Mouse (Mus musculus) spleen, adult 2 months (tissue): ENCODE results near the gene Mccc2. TPM values are rescaled to one million over a fixed set of nuclear protein-coding genes. Genes with fewer than 3 reads are reported as not detected.

ENCODE experiments used
- DNase-seq, 2 experiments: peaks; one replicate each; pipeline versions ENCODE4 v3.0.0 to v3.0.0-alpha.2; 2012 to 2021; ENCODE audit warnings: low spot score in 2 of 2, low read depth in 1 of 2
- H3K27ac ChIP-seq: fragments of 200-500 bp; 2 replicates; pipeline ENCODE4 v1.5.1; 2012; ENCODE audit warnings: low read length, inconsistent platforms; ENCODE audit not compliant: insufficient read depth
- H3K27me3 ChIP-seq: fragments of 200-500 bp; 2 replicates; pipeline ENCODE4 v1.6.1; 2012; ENCODE audit warnings: mild to moderate bottlenecking, moderate library complexity, low read length, inconsistent platforms; ENCODE audit not compliant: control insufficient read depth, insufficient read depth
- H3K36me3 ChIP-seq: fragments of 200-500 bp; 2 replicates; pipeline ENCODE4 v1.6.1; 2012; ENCODE audit warnings: mild to moderate bottlenecking, low read length, inconsistent platforms; ENCODE audit not compliant: control insufficient read depth, insufficient read depth
- H3K4me1 ChIP-seq: fragments of 200-500 bp; 2 replicates; pipeline ENCODE4 v1.6.1; 2011; ENCODE audit warnings: inconsistent platforms; ENCODE audit not compliant: control insufficient read depth, insufficient read depth, insufficient read length
- H3K4me3 ChIP-seq: fragments of 200-500 bp; 2 replicates; pipeline ENCODE4 v1.5.1; 2011; ENCODE audit warnings: mild to moderate bottlenecking, inconsistent platforms; ENCODE audit not compliant: insufficient read depth, insufficient read length; ENCODE audit errors: extremely low read depth
- CTCF ChIP-seq: fragments of 200-500 bp; IDR thresholded peaks from 2 replicates; pipeline ENCODE4 v1.5.1; 2011; ENCODE audit warnings: mild to moderate bottlenecking, inconsistent platforms; ENCODE audit not compliant: insufficient read depth, insufficient read length, insufficient replicate concordance; ENCODE audit errors: extremely low read depth
- POLR2A ChIP-seq: fragments of 200-500 bp; IDR thresholded peaks from 2 replicates; pipeline ENCODE4 v1.6.1; 2011; ENCODE audit warnings: low read depth, low read length, inconsistent platforms
- WGBS: fragments of 180-500 bp; shearing (Covaris S2); methylation state at CpG from one replicate; pipeline ENCODE4 v1.1.7; 2018; 5-methylcytosine and 5-hydroxymethylcytosine counted together
- polyA plus RNA-seq: library from polyadenylated mRNA; depleted of rRNA; stranded (reverse); fragments of >200 nt; gene quantifications from 2 replicates; pipeline ENCODE4 v1.2.3, GENCODE M21; 2012

The Mccc2 gene
- polyA plus RNA-seq, 1 experiment, result 6.8 TPM

GRCm38 (mm10) chr13:99947417-99947816 lies 68.0 kb downstream of the Mccc2 start:
- Histone ChIP-seq H3K36me3 (0 out of 2 replicates have a peak, but pooled peaks cover 2% of the 10 kb centered on the region), H3K4me3 (no peak overlapping the region), H3K27ac (no peak overlapping the region), H3K4me1 (0 out of 2 replicates have a peak, but pooled peaks cover under 1% of the 10 kb centered on the region), H3K27me3 (no peaks in the 10 kb centered on the region)
- DNase-seq, result no peak
- 91% methylated on average over 4 of the region's 4 CpGs for WGBS
- TF ChIP-seq POLR2A (no peak), CTCF (no peak)

GRCm38 (mm10) chr13:99943525-99943924 lies 71.9 kb downstream of the Mccc2 start:
- Histone ChIP-seq H3K4me1 (peaks cover 8% of the 10 kb centered on the region; the same call in 1 of the 2 replicates), H3K4me3 (no peak overlapping the region), H3K27me3 (no peaks in the 10 kb centered on the region), H3K36me3 (no peaks in the 10 kb centered on the region), H3K27ac (no peak overlapping the region)
- DNase-seq, result no peak
- TF ChIP-seq CTCF (no peak), POLR2A (no peak)
- WGBS, result 90% methylated on average over 2 of the region's 2 CpGs

- Histone ChIP-seq H3K27me3 (no peaks in the 10 kb centered on the region), H3K4me1 (peaks cover 8% of the 10 kb centered on the region; the same call in 1 of the 2 replicates), H3K4me3 (no peak overlapping the region), H3K36me3 (no peaks in the 10 kb centered on the region), H3K27ac (no peak overlapping the region)
- 71% methylated on average over 2 of the region's 2 CpGs for WGBS
- no peak for DNase-seq
- TF ChIP-seq CTCF (no peak), POLR2A (no peak)
Measured at GRCm38 (mm10) chr13:99940601-99941000, 74.8 kb downstream of the Mccc2 start.

- Histone ChIP-seq H3K27me3 (no peaks in the 10 kb centered on the region), H3K27ac (no peak overlapping the region)
- WGBS, result 6% methylated on average over 8 of the region's 8 CpGs
Measured at GRCm38 (mm10) chr13:99939320-99939671, 76.1 kb downstream of the Mccc2 start.

GRCm38 (mm10) chr13:99938606-99939319 lies 76.7 kb downstream of the Mccc2 start:
- Histone ChIP-seq H3K27me3 (no peaks in the 10 kb centered on the region), H3K27ac (no peak overlapping the region), H3K36me3 (no peaks in the 10 kb centered on the region), H3K4me1 (peaks cover 8% of the 10 kb centered on the region; the same call in 1 of the 2 replicates), H3K4me3 (no peak overlapping the region)
- WGBS, result 8% methylated on average over 10 of the region's 10 CpGs
- TF ChIP-seq CTCF (no peak), POLR2A (no peak)
- no peak for DNase-seq

More at GRCm38 (mm10) chr13:99939320-99939671, 76.1 kb downstream of the Mccc2 start:
- Histone ChIP-seq H3K4me1 (peaks cover 8% of the 10 kb centered on the region; the same call in 1 of the 2 replicates), H3K4me3 (no peak overlapping the region), H3K36me3 (no peaks in the 10 kb centered on the region)
- no peak for DNase-seq
- TF ChIP-seq CTCF, result no peak
- no peak for TF ChIP-seq POLR2A

- H3K4me3 ChIP-seq, result no peak overlapping the region
- H3K36me3 ChIP-seq, result no peaks in the 10 kb centered on the region
- 85% methylated on average over 3 of the region's 3 CpGs for WGBS
- H3K27ac ChIP-seq, result no peak overlapping the region
- H3K4me1 ChIP-seq, result peaks cover 8% of the 10 kb centered on the region; the same call in 1 of the 2 replicates
- no peaks in the 10 kb centered on the region for H3K27me3 ChIP-seq
- TF ChIP-seq CTCF, result no peak
- TF ChIP-seq POLR2A, result no peak
- DNase-seq, result no peak
Measured at GRCm38 (mm10) chr13:99937741-99938140, 77.7 kb downstream of the Mccc2 start.

GRCm38 (mm10) chr13:99932406-99932805 lies 83.0 kb downstream of the Mccc2 start:
- 5% methylated on average over 1 of the region's 1 CpGs for WGBS
- Histone ChIP-seq H3K27me3 (no peaks in the 10 kb centered on the region), H3K27ac (no peak overlapping the region), H3K4me1 (peaks cover 4% of the 10 kb centered on the region; the same call in 1 of the 2 replicates), H3K4me3 (no peak overlapping the region), H3K36me3 (no peaks in the 10 kb centered on the region)
- TF ChIP-seq POLR2A, result no peak
- TF ChIP-seq CTCF, result no peak
- no peak for DNase-seq
